Mouse (Mus musculus) adipose tissue, adult 10 weeks (tissue): ENCODE results near the gene 1110025L11Rik. TPM values are rescaled to one million over a fixed set of nuclear protein-coding genes. Genes with fewer than 3 reads are reported as not detected.

Experiments
- polyA plus RNA-seq: library from polyadenylated mRNA; stranded (reverse); fragments of 350-450 nt; fragmentation: Illumina TruSeq; extraction: RNeasy Lipid Tissue Mini Kit (QIAGEN cat#74804); gene quantifications from one replicate; pipeline ENCODE4 v1.2.3, GENCODE M21; 2014; ENCODE audit warnings: low read depth, low replicate concordance

Gene 1110025L11Rik
- not detected for polyA plus RNA-seq

DNA sequence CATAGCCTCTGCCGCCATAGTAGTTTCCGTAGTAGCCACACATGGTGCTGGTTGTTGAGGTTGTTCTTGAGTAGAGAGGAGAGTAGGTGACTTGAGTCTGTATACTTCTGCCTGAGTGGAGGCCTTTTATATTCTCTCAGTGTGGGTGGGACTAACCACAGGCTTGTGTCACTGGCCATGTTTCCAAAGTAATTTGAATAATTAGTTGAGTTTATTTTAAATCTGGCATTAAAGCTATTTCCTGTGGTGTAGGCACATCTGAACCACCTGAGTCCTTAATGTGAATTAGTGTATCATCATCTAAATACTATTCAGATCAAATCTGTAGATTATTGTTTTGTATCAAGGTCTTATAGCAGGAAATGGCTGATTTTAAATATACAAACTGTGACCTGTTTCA, at the start of gene 1110025L11Rik:
Gene 1110025L11Rik (minus strand): TSS at position 101 of the 400 bp plus-strand sequence.

DNA sequence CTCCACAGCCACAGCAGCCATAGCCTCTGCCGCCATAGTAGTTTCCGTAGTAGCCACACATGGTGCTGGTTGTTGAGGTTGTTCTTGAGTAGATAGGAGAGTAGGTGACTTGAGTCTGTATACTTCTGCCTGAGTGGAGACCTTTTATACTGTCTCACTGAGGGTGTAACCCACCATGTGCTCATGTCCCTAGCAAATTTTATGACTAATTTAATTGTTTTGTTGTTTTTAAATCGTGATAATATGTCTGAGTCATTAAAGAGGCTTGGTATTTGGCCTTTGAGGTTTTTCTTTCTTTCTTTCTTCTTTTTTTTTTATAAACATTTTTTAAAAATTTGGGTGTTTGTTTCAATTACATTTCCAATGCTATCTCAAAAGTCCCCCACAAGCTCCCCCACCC, 16.0 kb downstream of the 1110025L11Rik start, which contains the start of gene Krtap6-5:
Gene Krtap6-5 (minus strand): TSS at position 101 of the 400 bp plus-strand sequence.

DNA sequence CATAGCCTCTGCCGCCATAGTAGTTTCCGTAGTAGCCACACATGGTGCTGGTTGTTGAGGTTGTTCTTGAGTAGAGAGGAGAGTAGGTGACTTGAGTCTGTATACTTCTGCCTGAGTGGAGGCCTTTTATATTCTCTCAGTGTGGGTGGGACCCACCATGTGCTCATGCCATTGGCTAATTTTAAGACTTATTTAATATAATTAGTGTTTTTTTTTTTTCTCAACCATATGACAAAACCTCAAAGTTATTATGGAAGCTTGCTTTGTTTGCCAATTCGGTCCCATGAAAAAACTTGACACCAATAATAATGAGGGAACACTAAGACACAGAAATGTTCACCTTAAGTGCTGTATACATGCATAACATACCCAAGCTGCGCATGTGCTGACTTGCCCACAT, 22.4 kb downstream of the 1110025L11Rik start, which contains the start of gene Gm10228:
Gene Gm10228 (minus strand): TSS at position 101 of the 400 bp plus-strand sequence.

DNA sequence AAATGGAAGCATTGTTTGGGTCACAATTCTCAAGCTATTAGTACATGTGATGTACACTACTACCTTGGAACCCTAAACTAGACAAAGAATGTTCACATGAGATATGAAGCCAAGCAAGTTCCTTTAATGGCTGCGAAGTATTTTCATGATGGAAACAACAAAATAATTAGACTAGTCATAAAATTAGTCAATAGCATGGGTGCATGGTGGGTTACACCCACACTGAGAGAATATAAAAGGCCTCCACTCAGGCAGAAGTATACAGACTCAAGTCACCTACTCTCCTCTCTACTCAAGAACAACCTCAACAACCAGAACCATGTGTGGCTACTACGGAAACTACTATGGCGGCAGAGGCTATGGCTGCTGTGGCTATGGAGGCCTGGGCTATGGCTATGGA, 32.4 kb downstream of the 1110025L11Rik start, which contains the start of gene Krtap6-1:
Gene Krtap6-1 (plus strand): TSS at position 301 of the 400 bp plus-strand sequence.

DNA sequence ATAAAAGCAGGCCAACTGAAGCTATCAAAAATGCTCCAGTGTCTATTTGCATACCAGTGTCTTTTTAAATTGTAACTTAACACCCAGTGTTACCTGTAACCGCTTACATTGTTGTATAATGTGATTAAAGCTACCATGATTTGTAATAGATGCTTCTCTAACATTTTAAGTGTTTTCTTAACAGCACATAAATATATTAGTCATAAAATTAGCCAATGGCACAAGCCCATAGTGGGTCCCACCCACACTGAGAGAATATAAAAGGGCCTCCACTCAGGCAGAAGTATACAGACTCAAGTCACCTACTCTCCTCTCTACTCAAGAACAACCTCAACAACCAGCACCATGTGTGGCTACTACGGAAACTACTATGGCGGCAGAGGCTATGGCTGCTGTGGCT, 48.8 kb downstream of the 1110025L11Rik start, which contains the start of gene Gm10229:
Gene Gm10229 (plus strand): TSS at position 301 of the 400 bp plus-strand sequence.

Other genes starting within 250 kb of the 1110025L11Rik start
- not detected for gene Krtap15, start 243.8 kb downstream of the 1110025L11Rik start, polyA plus RNA-seq
- not detected for gene Krtap14, start 237.9 kb downstream of the 1110025L11Rik start, polyA plus RNA-seq
- not detected for gene Krtap19-1, start 194.6 kb downstream of the 1110025L11Rik start, polyA plus RNA-seq
- not detected for gene Krtap19-2, start 189.7 kb downstream of the 1110025L11Rik start, polyA plus RNA-seq
- not detected for gene Krtap19-3, start 186.0 kb downstream of the 1110025L11Rik start, polyA plus RNA-seq
- gene Krtap19-4, start 178.9 kb downstream of the 1110025L11Rik start, polyA plus RNA-seq: not detected
- not detected for gene Krtap19-5, start 167.5 kb downstream of the 1110025L11Rik start, polyA plus RNA-seq
- not detected for gene Krtap19-9b, start 131.7 kb downstream of the 1110025L11Rik start, polyA plus RNA-seq
- not detected for gene Krtap16-3, start 101.1 kb downstream of the 1110025L11Rik start, polyA plus RNA-seq
- gene Krtap22-2, start 53.2 kb downstream of the 1110025L11Rik start, polyA plus RNA-seq: not detected
- gene Gm10229, start 48.7 kb downstream of the 1110025L11Rik start, polyA plus RNA-seq: not detected
- not detected for gene Krtap6-1, start 32.3 kb downstream of the 1110025L11Rik start, polyA plus RNA-seq
- not detected for gene Gm10228, start 22.5 kb downstream of the 1110025L11Rik start, polyA plus RNA-seq
- not detected for gene Krtap6-5, start 16.1 kb downstream of the 1110025L11Rik start, polyA plus RNA-seq
- gene Krtap6-3, start 20.0 kb upstream of the 1110025L11Rik start, polyA plus RNA-seq: not detected
- gene Gm6358, start 76.8 kb upstream of the 1110025L11Rik start, polyA plus RNA-seq: not detected
- gene Gm10061, start 87.1 kb upstream of the 1110025L11Rik start, polyA plus RNA-seq: not detected
- gene Gm9789, start 94.0 kb upstream of the 1110025L11Rik start, polyA plus RNA-seq: not detected
- gene Gm7735, start 105.5 kb upstream of the 1110025L11Rik start, polyA plus RNA-seq: not detected
- not detected for gene 1110057P08Rik, start 110.7 kb upstream of the 1110025L11Rik start, polyA plus RNA-seq
- gene Krtap20-2, start 141.9 kb upstream of the 1110025L11Rik start, polyA plus RNA-seq: not detected